Mouse (Mus musculus): ENCODE results near the gene Cfap20. TPM values are rescaled to one million over a fixed set of nuclear protein-coding genes. Genes with fewer than 3 reads are reported as not detected.

Gene Cfap20
- polyA plus RNA-seq, 1 experiment from 2014 or later = 156 TPM

Other genes starting within 250 kb of the Cfap20 start
- gene Kifc3, start 232.1 kb downstream of the Cfap20 start, polyA plus RNA-seq (2015; fragmentation: Nextera tagmentation; extraction: Ambion mirVana) = 10.6 and 12.2 TPM in 2 replicates
- 0.14 and 0.54 TPM in 2 replicates for gene Cngb1, start 128.3 kb downstream of the Cfap20 start, polyA plus RNA-seq (2015; fragmentation: Nextera tagmentation; extraction: Ambion mirVana)
- gene Tepp, start 124.3 kb downstream of the Cfap20 start, polyA plus RNA-seq (2015; fragmentation: Nextera tagmentation; extraction: Ambion mirVana) = 1.0 TPM in 1 of 2 replicates, not detected in the other
- gene Zfp319, start 102.9 kb downstream of the Cfap20 start, polyA plus RNA-seq (2015; fragmentation: Nextera tagmentation; extraction: Ambion mirVana) = 9.7 and 10.9 TPM in 2 replicates
- 44.2 and 45.2 TPM in 2 replicates for gene Usb1, start 102.6 kb downstream of the Cfap20 start, polyA plus RNA-seq (2015; fragmentation: Nextera tagmentation; extraction: Ambion mirVana)
- 8.4 and 8.5 TPM in 2 replicates for gene Mmp15, start 82.6 kb downstream of the Cfap20 start, polyA plus RNA-seq (2015; fragmentation: Nextera tagmentation; extraction: Ambion mirVana)
- 13.5 and 14.6 TPM in 2 replicates for gene Csnk2a2, start 55.2 kb upstream of the Cfap20 start, polyA plus RNA-seq (2015; fragmentation: Nextera tagmentation; extraction: Ambion mirVana)
- 0.21 and 0.74 TPM in 2 replicates for gene Ccdc113, start 99.2 kb upstream of the Cfap20 start, polyA plus RNA-seq (2015; fragmentation: Nextera tagmentation; extraction: Ambion mirVana)
- not detected in 2 replicates for gene Prss54, start 141.5 kb upstream of the Cfap20 start, polyA plus RNA-seq (2015; fragmentation: Nextera tagmentation; extraction: Ambion mirVana)
- gene Gins3, start 198.6 kb upstream of the Cfap20 start, polyA plus RNA-seq (2015; fragmentation: Nextera tagmentation; extraction: Ambion mirVana) = 24.8 and 29.9 TPM in 2 replicates
- gene Ndrg4, start 242.1 kb upstream of the Cfap20 start, polyA plus RNA-seq (2015; fragmentation: Nextera tagmentation; extraction: Ambion mirVana) = 16.2 and 18.0 TPM in 2 replicates